Comparison of ENCODE assay signal across 8 mouse cellular contexts in the genomic region with DNA sequence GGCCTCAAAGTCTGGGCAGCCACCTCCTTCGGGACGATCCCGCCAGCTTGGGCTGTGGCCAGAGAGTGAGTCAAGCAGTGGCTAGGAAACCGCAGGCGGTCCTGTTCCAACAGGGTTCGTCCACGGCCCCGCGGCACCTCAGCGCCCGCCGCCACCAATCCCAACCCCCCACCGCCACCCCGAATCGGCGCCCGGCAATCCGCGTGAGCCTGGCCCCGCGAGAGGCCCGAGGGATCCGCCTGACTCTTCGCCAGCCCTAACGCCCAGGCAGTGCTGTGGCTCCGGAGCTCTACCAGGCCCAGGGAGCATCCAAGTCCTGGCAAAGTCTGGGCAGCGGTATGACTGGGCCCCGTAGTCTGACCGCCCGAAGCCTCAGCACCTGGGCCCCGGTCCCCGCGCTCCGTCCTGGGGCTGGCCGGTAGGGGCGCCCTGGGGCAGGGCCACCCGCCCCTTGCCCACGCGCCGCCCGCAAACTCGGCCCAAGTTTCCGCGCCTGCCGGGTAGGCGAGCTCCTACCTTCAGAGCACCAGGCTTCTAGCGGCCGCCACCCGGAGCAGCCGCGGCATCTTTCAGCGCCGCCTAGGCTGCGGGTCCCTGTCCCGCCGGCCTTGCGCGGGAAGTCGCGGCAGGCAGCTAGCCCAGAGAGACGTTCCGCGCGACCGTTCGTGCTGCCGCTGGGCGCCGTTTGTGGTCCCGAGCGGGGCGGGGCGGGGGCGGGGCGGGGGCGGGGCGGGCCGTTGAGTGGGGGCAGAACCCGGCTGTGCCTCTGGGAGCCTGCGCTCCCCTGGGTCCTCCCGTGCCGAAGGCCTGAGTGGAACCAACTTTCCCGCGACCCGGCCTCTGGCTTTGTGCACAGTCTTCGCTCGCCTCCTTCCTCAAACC. TPM values are rescaled to one million over a fixed set of nuclear protein-coding genes. Genes with fewer than 3 reads are reported as not detected.
DNase-seq lines count a peak whose midpoint lies in the region; ATAC-seq and TF ChIP-seq lines count a peak whose summit lies in the region.

A gene (minus strand): TSS at position 700 of the 882 bp plus-strand sequence.

- peak within 1 kb of the TSS; percentile 98 for H3K9ac ChIP-seq in MEL (ENCODE audit: control insufficient read depth, low read depth, low read length, poor library complexity, severe bottlenecking)
- H3K9ac ChIP-seq in forebrain, embryonic 14.5 days (ENCODE audit: low read length) = peak within 1 kb of the TSS; percentile 76
- H3K9ac ChIP-seq in lung, embryonic 16.5 days (ENCODE audit: low read length) = peak within 1 kb of the TSS; percentile 96

- ATAC-seq in forebrain, embryonic 14.5 days = peak; percentile 84
- ATAC-seq in lung, embryonic 16.5 days (ENCODE audit: low read depth) = peak; percentile 91

- H3K27ac ChIP-seq in MEL (ENCODE audit: control insufficient read depth, low read depth, low read length) = peak within 1 kb of the TSS; percentile 77
- peak within 1 kb of the TSS; percentile 36; the same call in 1 of the 2 replicates for H3K27ac ChIP-seq in forebrain, embryonic 14.5 days (ENCODE audit: low read depth, low read length)
- H3K27ac ChIP-seq in layer of hippocampus, adult 2 months = peak within 1 kb of the TSS; percentile 87
- H3K27ac ChIP-seq in lung, embryonic 16.5 days (ENCODE audit: low read length) = peak within 1 kb of the TSS; percentile 88
- H3K27ac ChIP-seq in olfactory bulb, adult 2 months (ENCODE audit: insufficient read depth, low read depth, low read length) = peak within 1 kb of the TSS; percentile 2; the same call in 1 of the 2 replicates
- H3K27ac ChIP-seq in thymus, adult 2 months (ENCODE audit: control insufficient read depth, insufficient read depth, low read length) = peak within 1 kb of the TSS; percentile 48; the same call in 1 of the 2 replicates

- peaks cover 56% of the 10 kb centered on the region for H3K79me2 ChIP-seq in MEL (ENCODE audit: control insufficient read depth, insufficient read depth, low read length, poor library complexity)

- peak within 1 kb of the TSS; percentile 97 for H3K4me2 ChIP-seq in forebrain, embryonic 14.5 days (ENCODE audit: low read length)
- peak within 1 kb of the TSS; percentile 93 for H3K4me2 ChIP-seq in lung, embryonic 16.5 days (ENCODE audit: low read depth, low read length)

- no peaks in the 10 kb centered on the region for H3K27me3 ChIP-seq in MEL (ENCODE audit: control insufficient read depth in 1 of 2, insufficient read depth in 2 of 2, low read length in 2 of 2)
- no peaks in the 10 kb centered on the region for H3K27me3 ChIP-seq in forebrain, embryonic 14.5 days (replicated peaks; ENCODE audit: control insufficient read depth, insufficient read depth, low read length)
- H3K27me3 ChIP-seq in lung, embryonic 16.5 days (ENCODE audit: control insufficient read depth, insufficient read depth, low read depth, low read length) = no peaks in the 10 kb centered on the region
- H3K27me3 ChIP-seq in thymus, adult 2 months (ENCODE audit: control insufficient read depth, insufficient read depth, low read length) = no peaks in the 10 kb centered on the region

- H3K4me1 ChIP-seq in MEL (ENCODE audit: control insufficient read depth in 1 of 2, insufficient read depth in 2 of 2, low read length in 2 of 2) = peaks cover 2 to 17% of the 10 kb centered on the region in 2 experiments
- H3K4me1 ChIP-seq in forebrain, embryonic 14.5 days (ENCODE audit: control insufficient read depth, insufficient read depth, low read length) = peaks cover 11% of the 10 kb centered on the region
- peaks cover 19% of the 10 kb centered on the region for H3K4me1 ChIP-seq in lung, embryonic 16.5 days (replicated peaks; ENCODE audit: control insufficient read depth, insufficient read depth, low read length)
- peaks cover 14% of the 10 kb centered on the region for H3K4me1 ChIP-seq in olfactory bulb, adult 2 months (ENCODE audit: control insufficient read depth, insufficient read depth, low read length)
- H3K4me1 ChIP-seq in thymus, adult 2 months (replicated peaks; ENCODE audit: control insufficient read depth, insufficient read depth, low read length) = peaks cover 20% of the 10 kb centered on the region

- no peaks in the 10 kb centered on the region for H3K9me3 ChIP-seq in MEL (replicated peaks; ENCODE audit: insufficient read depth, low read length)
- H3K9me3 ChIP-seq in forebrain, embryonic 14.5 days (replicated peaks; ENCODE audit: control insufficient read depth, low read length) = no peaks in the 10 kb centered on the region
- H3K9me3 ChIP-seq in lung, embryonic 16.5 days (ENCODE audit: control insufficient read depth, low read length) = no peaks in the 10 kb centered on the region

- TF ChIP-seq POLR2A in MEL (IDR thresholded peaks at IDR 0.05; ENCODE audit: control insufficient read depth in 1 of 2, insufficient read depth in 1 of 2, low read depth in 1 of 2, low read length in 2 of 2, poor library complexity in 1 of 2) = peak; percentile 61 to 83; a peak in 3 of 4 replicates
- TF ChIP-seq POLR2A in olfactory bulb, adult 2 months (IDR thresholded peaks at IDR 0.05; ENCODE audit: insufficient read depth, low read depth, low read length) = 0 out of 2 replicates have a peak, but pooled peaks have one; percentile 22
- TF ChIP-seq POLR2A in thymus, adult 2 months (IDR thresholded peaks at IDR 0.05; ENCODE audit: control insufficient read depth, extremely low read depth, insufficient read depth, low read length, poor library complexity) = peak; percentile 85; the same call in 1 of the 2 replicates

- intact Hi-C loops in heart, postnatal 36 days (cut with DNase I) = loop anchor here (2.0 kb wide), 1 partner anchor 89 kb away; no protein-coding TSS in a partner anchor

- H3K4me3 ChIP-seq in MEL (ENCODE audit: control insufficient read depth in 1 of 2, insufficient read depth in 1 of 2, low read depth in 2 of 2, low read length in 2 of 2) = peak within 1 kb of the TSS; percentile 83 to 99
- H3K4me3 ChIP-seq in forebrain, embryonic 14.5 days (ENCODE audit: low read depth, low read length) = peak within 1 kb of the TSS; percentile 62
- peak within 1 kb of the TSS; percentile 89 for H3K4me3 ChIP-seq in layer of hippocampus, adult 2 months
- H3K4me3 ChIP-seq in lung, embryonic 16.5 days (ENCODE audit: low read length) = peak within 1 kb of the TSS; percentile 93
- peak within 1 kb of the TSS; percentile 66 for H3K4me3 ChIP-seq in olfactory bulb, adult 2 months (ENCODE audit: insufficient read depth, low read depth, low read length)
- H3K4me3 ChIP-seq in thymus, adult 2 months (ENCODE audit: control insufficient read depth, insufficient read depth, low read length) = peak within 1 kb of the TSS; percentile 95

- whole genome bisulfite sequencing in forebrain, embryonic 14.5 days = under 1% methylated on average over 53 of the region's 87 CpGs
- WGBS in lung, embryonic 16.5 days = under 1% methylated on average over 68 of the region's 87 CpGs
- WGBS in olfactory bulb, adult 2 months = under 1% methylated on average over 81 of the region's 87 CpGs
- WGBS in thymus, adult 2 months = under 1% methylated on average over 87 of the region's 87 CpGs

- peak in 2 of 3 experiments; percentile 45 to 68; a peak in 5 of 6 replicates for TF ChIP-seq CTCF in MEL (IDR thresholded peaks at IDR 0.05 in 2 of 3, conservative IDR thresholded peaks at IDR 0.05 in 1 of 3; ENCODE audit: control insufficient read depth in 1 of 3, insufficient read depth in 1 of 3, low read depth in 2 of 3, low read length in 3 of 3, poor library complexity in 1 of 3, severe bottlenecking in 1 of 3)
- TF ChIP-seq CTCF in layer of hippocampus, adult 2 months (conservative IDR thresholded peaks at IDR 0.05) = peak; percentile 77
- peak; percentile 54 for TF ChIP-seq CTCF in olfactory bulb, adult 2 months (IDR thresholded peaks at IDR 0.05; ENCODE audit: insufficient read depth, low read depth, low read length)
- peak; percentile 95 for TF ChIP-seq CTCF in thymus, adult 2 months (IDR thresholded peaks at IDR 0.05; ENCODE audit: borderline replicate concordance, control insufficient read depth, extremely low read depth, insufficient read depth, low read length, poor library complexity)

- H3K36me3 ChIP-seq in MEL (ENCODE audit: control insufficient read depth in 1 of 2, insufficient read depth in 2 of 2, low read length in 2 of 2) = peaks cover 10 to 17% of the 10 kb centered on the region in 2 experiments
- 0 out of 2 replicates have a peak, but pooled peaks cover 3% of the 10 kb centered on the region for H3K36me3 ChIP-seq in forebrain, embryonic 14.5 days (ENCODE audit: control insufficient read depth, insufficient read depth, low read length)
- H3K36me3 ChIP-seq in lung, embryonic 16.5 days (ENCODE audit: control insufficient read depth, insufficient read depth, low read length) = peaks cover 12% of the 10 kb centered on the region
- peaks cover 15% of the 10 kb centered on the region for H3K36me3 ChIP-seq in thymus, adult 2 months (ENCODE audit: control insufficient read depth, insufficient read depth, low read length)

- TF ChIP-seq RAD21 in MEL (IDR thresholded peaks at IDR 0.05; ENCODE audit: low read depth, low read length) = no peak

- no peak; a peak in 1 of 4 replicates for TF ChIP-seq EP300 in MEL (IDR thresholded peaks at IDR 0.05; ENCODE audit: low read depth in 1 of 2, low read length in 2 of 2)

- DNase-seq in MEL (ENCODE audit: low read depth, low spot score) = peak; percentile 84
- peak; percentile 56 for DNase-seq in cerebellum, adult 11 months
- DNase-seq in forebrain, embryonic 14.5 days (ENCODE audit: low spot score) = peak; percentile 65
- DNase-seq in heart, postnatal 36 days = peak; percentile 77 to 86
- peak; percentile 35 to 62 for DNase-seq in layer of hippocampus, adult 2 months (ENCODE audit: low spot score in 2 of 2)
- DNase-seq in thymus, adult 2 months = peak; percentile 85

TF ChIP-seq in MEL, 35 proteins besides CTCF, POLR2A, EP300 and RAD21 (continues in another document):
- TF ChIP-seq TCF12 (IDR thresholded peaks at IDR 0.05; ENCODE audit: low read depth, low read length) = peak; percentile 68
- TF ChIP-seq MYC (IDR thresholded peaks at IDR 0.05; ENCODE audit: low read depth, low read length) = no peak
- TF ChIP-seq GATA1 (IDR thresholded peaks at IDR 0.05; ENCODE audit: low read depth, low read length) = no peak
- TF ChIP-seq ZMIZ1 (IDR thresholded peaks at IDR 0.05; ENCODE audit: low read depth, low read length) = no peak; the same call in 1 of the 2 replicates
- no peak; the same call in 1 of the 2 replicates for TF ChIP-seq TBP (IDR thresholded peaks at IDR 0.05; ENCODE audit: low read depth, low read length)

RNA-seq across cellular contexts. Expression of the gene that starts here (rescaled TPM):
- total RNA-seq in MEL (2012; rRNA removed) = 52.7 and 55.7 TPM in 2 replicates
- polyA plus RNA-seq in MEL (2012; ENCODE audit: insufficient read depth in 1 of 2, insufficient read length in 2 of 2, low read depth in 1 of 2, low replicate concordance in 2 of 2, missing spikeins in 1 of 2) = 10 to 100 TPM in 1 of 2 experiments, not detected in 1; 76.5 TPM
- 3.9 and 5.2 TPM in 2 replicates for polyA plus RNA-seq in forebrain, embryonic 14.5 days (2014; fragmentation: Nextera tagmentation; extraction: Ambion mirVana)
- total RNA-seq in heart, postnatal 36 days (2021) = 10 to 100 TPM in 1 of 2 experiments, 1 to 10 TPM in 1; 9.7 to 13.9 TPM
- 10 to 100 TPM; 29.4 to 32.4 TPM for total RNA-seq in layer of hippocampus, adult 2 months (2021)
- polyA plus RNA-seq in lung, embryonic 16.5 days (2015; fragmentation: Nextera tagmentation; extraction: Ambion mirVana) = 19.4 and 20.3 TPM in 2 replicates
- not detected in 2 replicates for polyA plus RNA-seq in olfactory bulb, adult 2 months (2012; ENCODE audit: insufficient read depth, insufficient read length, low replicate concordance, missing spikeins)
- polyA plus RNA-seq in thymus, adult 2 months (2012; rRNA removed) = 43.5 and 54.4 TPM in 2 replicates

Comparison
In these comparisons a context has a peak if more than half of its experiments do, and no peak if none do; other contexts are left out.
1. Peak in every context shown above with its lines: DNase-seq, ATAC-seq, H3K4me3 ChIP-seq and H3K27ac ChIP-seq.
2. H3K27ac ChIP-seq: peak in every context shown above with its lines; median percentile 88 in lung, embryonic 16.5 days; 87 in layer of hippocampus, adult 2 months; 77 in MEL; 48 in thymus, adult 2 months; 36 in forebrain, embryonic 14.5 days; 2 in olfactory bulb, adult 2 months.
3. POLR2A ChIP-seq: peak in every context shown above with its lines; median percentile 85 in thymus, adult 2 months; 72 in MEL; 22 in olfactory bulb, adult 2 months.